Mouse (Mus musculus) CH12.LX (cell line): ENCODE measurements around the gene Phex.

Experiments used
- CHD1 ChIP-seq: IDR thresholded peaks from 2 replicates; pipeline ENCODE4 v1.6.1; 2012; ENCODE audit warnings: low read depth, low read length, improper control_type of control experiment, inconsistent platforms
- CTCF ChIP-seq, 2 experiments: IDR thresholded peaks in 1 of 2; conservative IDR thresholded peaks in 1 of 2; 2 replicates each; pipeline ENCODE4 v1.5.1; 2011 to 2012; ENCODE audit warnings: low read depth in 2 of 2, low read length in 2 of 2, improper control_type of control experiment in 1 of 2, inconsistent platforms in 1 of 2, mild to moderate bottlenecking in 1 of 2, moderate library complexity in 1 of 2
- ELF1 ChIP-seq: IDR thresholded peaks from 2 replicates; pipeline ENCODE4 v1.6.1; 2014; ENCODE audit warnings: low read depth, mild to moderate bottlenecking, inconsistent platforms, low read length, improper control_type of control experiment
- GABPA ChIP-seq: IDR thresholded peaks from 2 replicates; pipeline ENCODE4 v1.6.1; 2012; ENCODE audit warnings: low read depth, low read length, improper control_type of control experiment, inconsistent platforms; ENCODE audit not compliant: insufficient replicate concordance
- POLR2A ChIP-seq: IDR thresholded peaks from 2 replicates; pipeline ENCODE4 v1.6.1; 2011; ENCODE audit warnings: low read depth, mild to moderate bottlenecking, improper control_type of control experiment, low read length

DNA sequence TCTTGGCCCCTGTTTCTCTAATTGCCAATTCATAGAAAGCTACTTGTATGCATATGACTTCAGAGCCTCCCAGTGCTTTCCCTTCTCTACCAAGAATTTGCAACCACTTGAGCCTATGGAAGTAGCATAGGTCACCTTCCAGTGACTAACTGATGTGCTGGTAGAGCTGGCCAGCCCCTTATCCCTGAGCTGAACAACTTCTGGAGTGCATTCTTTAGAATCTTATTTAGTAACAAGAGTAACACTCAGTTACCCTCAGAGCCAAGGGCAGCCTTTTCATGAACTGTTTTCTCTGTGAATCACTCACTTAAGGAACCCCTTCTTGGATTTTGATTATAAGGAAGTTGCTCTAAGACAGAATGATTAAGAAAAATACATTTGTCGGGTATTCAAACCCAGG, 234.3 kb downstream of the Phex start:
- TF ChIP-seq ELF1 (no peak), CHD1 (no peak), POLR2A (no peak), CTCF (conservative IDR thresholded peaks at IDR 0.05 in 1 of 2, IDR thresholded peaks at IDR 0.05 in 1 of 2; ENCODE audit: low read depth in 2 of 2, low read length in 2 of 2) (no peak), GABPA (no peak)
